Mouse (Mus musculus) midbrain, embryonic 16.5 days (tissue): ENCODE measurements at regions not wholly inside any gene's neighbourhood (a gene's known extent, or its start where the extent isn't known, plus 50 kb on each side); places are given as distances from the start of the nearest gene placed in this dataset.

Source experiments
- ATAC-seq: fragments of 200-750 bp; cut with Nextera tagmentation; 2 replicates; pipeline ENCODE4 v1.8.0; 2017; ENCODE audit warnings: moderate TSS enrichment
- H3K27ac ChIP-seq: fragments of 300-500 bp; sonication (generic); 2 replicates; pipeline ENCODE4 v1.5.1; 2014; ENCODE audit warnings: mild to moderate bottlenecking, low read length, mixed read lengths
- H3K27me3 ChIP-seq: fragments of 300-500 bp; sonication (generic); 2 replicates; pipeline ENCODE4 v1.6.1; 2014; ENCODE audit warnings: low read depth, low read length, mixed read lengths; ENCODE audit not compliant: control insufficient read depth, insufficient read depth
- H3K36me3 ChIP-seq: fragments of 300-500 bp; sonication (generic); 2 replicates; pipeline ENCODE4 v1.6.1; 2014; ENCODE audit warnings: mild to moderate bottlenecking, low read length, moderate library complexity, mixed read lengths; ENCODE audit not compliant: control insufficient read depth, insufficient read depth
- H3K4me1 ChIP-seq: fragments of 300-500 bp; sonication (generic); 2 replicates; pipeline ENCODE4 v1.6.1; 2014; ENCODE audit warnings: mild to moderate bottlenecking, low read length, mixed read lengths; ENCODE audit not compliant: control insufficient read depth, insufficient read depth
- H3K4me2 ChIP-seq: fragments of 300-500 bp; sonication (generic); 2 replicates; pipeline ENCODE4 v1.6.1; 2014; ENCODE audit warnings: mild to moderate bottlenecking, low read length, mixed read lengths
- H3K4me3 ChIP-seq: fragments of 300-500 bp; sonication (generic); 2 replicates; pipeline ENCODE4 v1.5.1; 2014; ENCODE audit warnings: low read depth, mild to moderate bottlenecking, low read length, moderate library complexity, mixed read lengths
- H3K9ac ChIP-seq: fragments of 300-500 bp; sonication (generic); 2 replicates; pipeline ENCODE4 v1.6.1; 2014; ENCODE audit warnings: low read depth, low read length, mixed read lengths
- H3K9me3 ChIP-seq: fragments of 300-500 bp; sonication (generic); replicated peaks from 2 replicates; pipeline ENCODE4 v1.6.1; 2014; ENCODE audit warnings: mild to moderate bottlenecking, low read length, mixed read lengths; ENCODE audit not compliant: control insufficient read depth, poor library complexity, severe bottlenecking
- WGBS: fragments of 180-500 bp; shearing (Covaris S2); extraction: QIAGEN DNeasy Blood & Tissue Kit; methylation state at CpG from one replicate; pipeline ENCODE4 v1.1.7; 2014; 5-methylcytosine and 5-hydroxymethylcytosine counted together

GRCm38 (mm10) chr13:99040846-99041245, 56.5 kb upstream of the 1700024P04Rik start:
- Histone ChIP-seq H3K27ac (no peak overlapping the region), H3K9ac (no peak overlapping the region), H3K4me2 (no peak overlapping the region), H3K9me3 (no peaks in the 10 kb centered on the region), H3K4me1 (no peaks in the 10 kb centered on the region), H3K36me3 (no peaks in the 10 kb centered on the region), H3K27me3 (no peaks in the 10 kb centered on the region), H3K4me3 (no peak overlapping the region)
- ATAC-seq, result no peak
- WGBS, result 94% methylated on average over 6 of the region's 6 CpGs

GRCm38 (mm10) chr13:99040171-99040570, 55.8 kb upstream of the 1700024P04Rik start:
- Histone ChIP-seq H3K4me1 (no peaks in the 10 kb centered on the region), H3K9me3 (no peaks in the 10 kb centered on the region), H3K4me3 (no peak overlapping the region), H3K27me3 (no peaks in the 10 kb centered on the region), H3K9ac (no peak overlapping the region), H3K27ac (no peak overlapping the region), H3K36me3 (no peaks in the 10 kb centered on the region), H3K4me2 (no peak overlapping the region)
- ATAC-seq, result no peak
- WGBS, result 68% methylated on average over 4 of the region's 4 CpGs

DNA sequence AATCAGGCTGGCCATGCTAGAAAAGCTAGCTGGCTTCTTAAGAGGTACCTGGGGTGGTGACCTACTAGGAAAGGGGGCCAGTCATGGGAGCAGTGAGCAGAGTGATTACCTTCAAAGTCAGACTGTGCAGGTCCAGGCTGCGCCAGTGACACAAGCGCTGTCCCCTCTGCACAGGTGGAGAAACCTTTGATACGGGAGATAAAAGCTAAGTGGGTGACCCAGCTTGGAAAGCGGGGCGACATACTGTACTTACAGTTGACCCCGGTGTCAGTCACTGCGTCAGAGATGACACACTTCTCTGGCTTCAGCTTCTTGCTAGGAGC, 54.7 kb upstream of the 1700024P04Rik start:
- Histone ChIP-seq H3K27me3 (no peaks in the 10 kb centered on the region), H3K9ac (no peak overlapping the region), H3K9me3 (no peaks in the 10 kb centered on the region), H3K27ac (no peak overlapping the region), H3K36me3 (no peaks in the 10 kb centered on the region), H3K4me3 (no peak overlapping the region), H3K4me1 (no peaks in the 10 kb centered on the region), H3K4me2 (no peak overlapping the region)
- 92% methylated on average over 7 of the region's 7 CpGs for WGBS
- no peak for ATAC-seq

GRCm38 (mm10) chr13:99038198-99039062, 54.1 kb upstream of the 1700024P04Rik start:
- WGBS, result 68% methylated on average over 15 of the region's 15 CpGs
- Histone ChIP-seq H3K9ac (no peak overlapping the region), H3K27me3 (no peaks in the 10 kb centered on the region), H3K4me2 (no peak overlapping the region), H3K4me3 (no peak overlapping the region), H3K27ac (no peak overlapping the region), H3K9me3 (no peaks in the 10 kb centered on the region), H3K36me3 (no peaks in the 10 kb centered on the region), H3K4me1 (no peaks in the 10 kb centered on the region)
- no peak for ATAC-seq

DNA sequence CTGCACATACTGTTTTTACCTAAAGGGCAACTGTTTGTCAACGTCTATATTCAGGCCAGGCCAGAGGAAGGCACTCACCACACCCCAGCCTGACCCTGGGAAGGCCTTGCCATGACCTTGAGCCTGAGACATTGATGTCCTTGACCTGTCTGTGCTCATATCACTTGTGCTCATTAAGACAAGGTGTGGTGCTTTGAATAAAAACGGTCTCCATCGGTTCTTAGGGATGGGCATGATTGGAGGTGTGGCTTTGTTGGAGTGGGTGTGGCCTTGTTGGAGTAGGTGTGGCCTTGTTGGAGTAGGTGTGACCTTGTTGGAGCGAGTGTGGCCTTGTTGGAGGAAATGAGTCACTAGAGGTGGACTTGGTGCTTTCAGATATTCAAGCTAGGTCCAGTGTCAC, 52.8 kb upstream of the 1700024P04Rik start:
- ATAC-seq, result no peak
- WGBS, result 93% methylated on average over 4 of the region's 4 CpGs

More for the DNA sequence above, 52.8 kb upstream of the 1700024P04Rik start:
- Histone ChIP-seq H3K9me3 (no peaks in the 10 kb centered on the region), H3K27me3 (no peaks in the 10 kb centered on the region), H3K4me2 (no peak overlapping the region), H3K27ac (no peak overlapping the region), H3K4me3 (no peak overlapping the region), H3K4me1 (no peaks in the 10 kb centered on the region; the same call in 1 of the 2 replicates), H3K9ac (no peak overlapping the region), H3K36me3 (no peaks in the 10 kb centered on the region)
